Mouse (Mus musculus) common myeloid progenitor, adult 5-6 weeks (primary cell): ENCODE measurements around the gene Nebl. TPM values are rescaled to one million over a fixed set of nuclear protein-coding genes. Genes with fewer than 3 reads are reported as not detected.
A peak's percentile ranks its signal among the peaks of the same experiment; 100 is the strongest.

Source experiments
- ATAC-seq: replicated peaks from 2 replicates; pipeline ENCODE4 v1.8.0; 2016; ENCODE audit warnings: low read depth, mild to moderate bottlenecking, moderate TSS enrichment, inconsistent platforms; ENCODE audit not compliant: poor library complexity, severe bottlenecking
- total RNA-seq: library from RNA; stranded (forward); fragments of 200-1000, 187-1606 nt; gene quantifications from 2 replicates; pipeline ENCODE4 v1.2.3, GENCODE M21; 2017

The Nebl gene
- total RNA-seq, 1 experiment from 2014 or later, result 0.18 TPM

GRCm38 (mm10) chr2:17422967-17423366, 308.3 kb downstream of the Nebl start:
- peak; percentile 83 for ATAC-seq

DNA sequence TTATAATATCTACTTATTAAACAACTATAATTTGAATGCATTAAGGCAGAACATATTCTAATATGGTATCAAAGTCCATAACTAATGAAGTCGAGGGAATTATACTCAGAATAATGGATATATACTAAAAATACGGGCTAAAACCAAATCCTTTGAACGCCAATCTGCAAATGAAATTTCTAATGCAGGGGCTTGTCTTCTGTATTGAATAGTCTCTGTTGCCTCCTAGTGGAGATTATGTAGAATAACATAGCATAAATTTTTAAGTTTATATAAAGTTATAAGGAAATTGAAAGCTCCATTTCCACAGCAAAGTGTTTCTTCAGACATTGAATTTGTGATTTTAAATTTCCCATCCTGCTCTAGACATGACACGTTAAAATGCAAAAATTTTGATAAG, 315.9 kb downstream of the Nebl start:
- ATAC-seq, result peak; percentile 71; the same call in 1 of the 2 replicates

GRCm38 (mm10) chr2:17414324-17414723, 316.9 kb downstream of the Nebl start:
- no peak for ATAC-seq

GRCm38 (mm10) chr2:17413496-17414268, 317.6 kb downstream of the Nebl start:
- ATAC-seq, result no peak

DNA sequence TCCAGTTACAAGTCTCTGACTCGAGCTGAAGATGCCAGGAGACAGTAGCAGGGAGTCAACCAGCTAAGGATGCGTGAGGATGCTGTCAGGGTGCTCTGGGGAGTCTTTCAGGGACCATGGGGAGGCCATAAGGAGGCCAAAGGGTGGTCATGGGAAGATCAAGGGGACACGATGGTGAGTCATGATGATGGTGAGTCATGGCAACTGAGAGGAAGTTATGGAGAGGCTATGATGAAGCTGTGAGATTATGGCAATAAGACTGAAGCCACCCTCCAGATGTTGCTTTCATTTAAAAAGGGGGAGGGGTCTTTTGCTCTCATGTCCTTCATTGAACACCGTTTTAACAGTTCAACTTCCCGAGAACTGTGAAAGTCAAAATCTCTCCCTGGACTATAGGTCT, 322.0 kb downstream of the Nebl start:
- 0 out of 2 replicates have a peak, but pooled peaks have one; percentile 29 for ATAC-seq

DNA sequence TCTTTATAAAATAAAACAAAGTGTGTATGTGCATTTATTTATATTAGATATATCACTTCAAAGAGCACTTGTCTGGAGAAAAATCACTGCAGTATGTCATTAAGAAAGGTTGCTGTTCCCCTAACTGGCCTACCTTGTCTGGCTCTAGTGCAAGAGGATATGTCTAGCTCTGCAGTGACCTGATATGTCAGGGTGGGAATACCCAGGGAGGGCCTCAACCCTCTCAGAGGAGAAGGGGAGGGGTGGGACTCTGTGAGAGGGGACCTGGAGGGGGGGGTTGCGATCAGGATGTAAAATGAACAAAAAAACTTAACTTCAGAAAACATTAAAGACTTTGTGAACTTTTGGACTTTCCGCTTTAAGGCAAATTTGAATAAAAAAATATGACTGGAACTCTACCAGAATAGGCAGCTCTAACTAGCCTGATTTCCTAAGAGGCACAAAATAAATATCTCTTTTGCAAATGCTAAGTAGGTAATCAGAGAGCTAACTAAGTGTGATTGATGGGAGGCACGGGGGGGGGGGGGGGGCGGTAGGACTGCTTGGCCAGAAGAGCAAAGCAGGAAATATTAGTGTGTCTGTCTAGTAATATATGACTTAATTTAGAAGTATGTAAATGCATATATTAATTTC, 325.2 kb downstream of the Nebl start:
- ATAC-seq, result no peak

GRCm38 (mm10) chr2:17402511-17402910, 328.8 kb downstream of the Nebl start:
- ATAC-seq, result no peak

DNA sequence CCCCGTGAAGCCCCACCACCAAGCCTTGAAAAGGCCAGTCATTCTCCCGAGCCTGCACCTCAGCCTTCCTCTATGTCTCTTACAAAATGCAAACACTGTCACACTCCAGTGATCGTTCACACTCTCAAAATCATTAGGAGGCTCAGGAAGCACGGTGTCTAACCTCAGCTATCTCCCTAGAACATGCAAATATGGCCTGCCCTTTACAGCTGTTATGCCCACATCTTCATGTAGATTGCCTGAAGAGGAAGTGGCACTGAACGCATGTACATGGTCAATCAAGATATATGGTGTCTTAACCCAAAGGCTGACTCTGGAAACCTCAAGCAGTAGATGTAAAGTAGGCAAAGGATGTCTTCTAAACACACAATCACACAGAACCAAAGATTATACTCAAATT, 335.0 kb downstream of the Nebl start:
- ATAC-seq, result peak; percentile 72

GRCm38 (mm10) chr2:17391389-17391788, 339.9 kb downstream of the Nebl start:
- no peak for ATAC-seq

DNA sequence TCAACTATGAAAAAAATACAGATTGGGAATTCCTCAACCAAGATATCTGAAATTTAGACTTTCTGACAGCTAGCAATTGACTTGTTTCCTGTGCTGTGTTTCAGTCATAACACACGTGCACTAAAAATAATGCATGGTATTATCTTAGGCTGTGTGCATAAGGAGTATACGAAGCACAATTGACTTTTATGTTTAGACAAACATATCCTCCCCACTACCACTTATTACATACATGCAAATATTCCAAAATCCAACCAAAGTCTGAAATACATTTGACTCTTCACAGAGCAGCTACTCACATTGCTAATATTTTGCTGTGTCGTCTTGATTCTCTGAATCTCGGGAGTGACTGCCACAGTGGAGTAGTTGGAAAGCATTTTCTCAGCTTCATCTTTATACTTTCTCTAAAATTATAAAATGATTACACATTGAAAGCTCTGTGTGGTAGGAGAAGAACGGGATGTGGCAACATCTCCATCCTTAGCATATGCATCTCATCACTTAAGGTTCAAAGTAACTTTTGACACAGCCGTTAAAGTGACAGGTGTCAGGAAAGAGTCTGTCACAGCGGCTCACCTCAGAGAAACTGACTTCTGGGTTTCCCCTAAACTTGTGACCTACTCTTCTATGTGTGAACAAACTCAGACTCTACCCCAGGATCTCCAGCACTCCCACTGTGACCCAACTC, 340.6 kb downstream of the Nebl start:
- ATAC-seq, result no peak

- ATAC-seq, result no peak
Measured at GRCm38 (mm10) chr2:17389886-17390285, 341.4 kb downstream of the Nebl start.

GRCm38 (mm10) chr2:17389379-17389778, 341.9 kb downstream of the Nebl start:
- peak; percentile 47; the same call in 1 of the 2 replicates for ATAC-seq

- ATAC-seq, result no peak
Measured at GRCm38 (mm10) chr2:17382227-17382626, 349.0 kb downstream of the Nebl start.

DNA sequence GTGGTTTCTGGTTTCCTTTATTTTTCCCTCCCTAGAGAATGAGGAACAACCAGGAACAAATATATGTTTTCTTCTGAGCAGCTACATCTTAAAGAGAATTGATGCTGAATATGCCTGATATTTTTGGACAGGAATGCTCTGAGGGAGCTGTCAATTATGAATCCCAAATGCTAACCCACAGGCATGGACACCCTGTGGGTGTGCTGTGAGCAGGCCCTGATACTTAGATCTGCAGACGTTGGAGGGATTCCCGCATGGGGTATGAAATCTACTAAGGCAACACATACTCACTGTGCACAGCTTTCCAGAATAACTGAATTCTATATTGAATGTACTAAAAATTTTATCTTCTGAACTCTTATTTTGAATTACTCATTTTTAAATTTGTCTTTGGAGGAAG, 355.3 kb downstream of the Nebl start:
- ATAC-seq, result 0 out of 2 replicates have a peak, but pooled peaks have one; percentile 39

DNA sequence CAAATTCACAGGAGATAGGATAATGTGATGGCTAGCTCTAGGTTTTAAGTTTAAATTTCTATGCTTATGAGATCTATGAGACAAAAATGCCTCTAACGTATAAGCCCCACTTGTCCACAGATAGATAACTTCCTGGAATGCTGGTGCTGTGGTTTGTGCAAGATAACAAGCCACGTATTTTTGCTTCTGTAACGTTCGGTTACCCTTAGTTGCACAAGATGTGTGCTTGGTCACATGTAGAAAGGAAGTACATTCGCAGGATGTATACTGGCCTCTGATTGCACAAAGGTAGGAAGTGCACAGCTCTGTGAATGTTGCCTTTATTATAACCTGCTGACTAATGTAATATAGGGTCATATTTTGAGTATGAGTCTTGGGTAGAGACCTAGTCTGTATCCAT, 365.6 kb downstream of the Nebl start:
- peak; percentile 92 for ATAC-seq

- ATAC-seq, result peak; percentile 50
Measured at GRCm38 (mm10) chr2:17364971-17365548, 366.2 kb downstream of the Nebl start.

GRCm38 (mm10) chr2:17363337-17364216, 367.7 kb downstream of the Nebl start:
- ATAC-seq, result 0 out of 2 replicates have a peak, but pooled peaks have one; percentile 12

DNA sequence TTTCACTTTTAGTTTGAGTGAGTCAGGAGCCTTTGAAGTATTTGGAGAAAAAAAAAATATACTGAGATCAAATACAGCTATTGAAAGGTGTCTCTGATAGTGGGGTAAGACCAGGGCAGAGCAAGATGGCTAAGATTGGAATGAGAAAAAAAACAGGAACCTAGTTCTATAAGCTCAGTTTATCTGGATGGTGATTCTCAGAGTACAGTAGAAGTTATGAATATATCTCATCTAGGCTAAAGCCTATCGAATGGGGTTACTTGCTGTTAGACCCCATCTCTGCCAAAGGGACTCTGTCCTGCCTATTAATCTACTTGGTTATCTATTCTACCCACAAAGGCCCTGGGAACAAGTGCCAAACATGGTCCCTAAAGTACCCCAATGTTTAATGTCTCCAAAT, 369.1 kb downstream of the Nebl start:
- ATAC-seq, result no peak

DNA sequence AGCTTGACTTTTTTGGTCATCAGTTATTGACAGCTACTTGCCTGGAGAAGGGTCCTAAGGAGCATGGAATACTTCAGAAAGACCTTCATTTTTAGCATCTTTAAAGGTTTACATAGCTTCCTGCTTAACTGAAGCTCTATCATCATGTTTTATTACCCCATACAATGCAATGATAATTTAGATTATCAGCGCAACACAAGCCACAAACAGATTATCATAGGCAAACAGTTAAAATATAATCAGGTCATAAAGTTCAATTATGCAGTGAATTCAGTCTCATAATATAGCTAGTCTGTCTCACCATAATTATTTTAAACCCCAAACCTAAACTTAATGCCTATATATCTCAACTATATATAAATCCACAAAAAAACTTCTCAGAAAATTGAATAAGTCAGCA, 386.6 kb downstream of the Nebl start:
- ATAC-seq, result no peak

- ATAC-seq, result no peak
Measured at GRCm38 (mm10) chr2:17335451-17335850, 395.8 kb downstream of the Nebl start.
